Mouse (Mus musculus) brain, embryonic 14.5 days (tissue): ENCODE measurements around the gene Acvr2a.

ENCODE experiments used
- CTCF ChIP-seq: fragments of 200-500 bp; IDR thresholded peaks from 2 replicates; pipeline ENCODE4 v1.5.1; 2012; ENCODE audit warnings: inconsistent platforms, mild to moderate bottlenecking, moderate library complexity, borderline replicate concordance; ENCODE audit not compliant: insufficient read depth, insufficient read length; ENCODE audit errors: extremely low read depth
- POLR2A ChIP-seq: fragments of 200-500 bp; IDR thresholded peaks from 2 replicates; pipeline ENCODE4 v1.6.1; 2012; ENCODE audit warnings: mild to moderate bottlenecking, inconsistent platforms, borderline replicate concordance; ENCODE audit not compliant: poor library complexity, insufficient read depth, insufficient read length, severe bottlenecking; ENCODE audit errors: extremely low read depth

- no peak for TF ChIP-seq CTCF
- no peak for TF ChIP-seq POLR2A
These were observed 12.0 kb downstream of the Acvr2a start for GRCm38 (mm10) chr2:48825878-48826277.
